Mouse (Mus musculus): ENCODE results near the gene H2-D1. TPM values are rescaled to one million over a fixed set of nuclear protein-coding genes. Genes with fewer than 3 reads are reported as not detected.
"Not testable (repeated sequence)": the region's sequence is repeated elsewhere in the genome, so short reads cannot be mapped to it uniquely, and the experiment has no call there.

H2-D1 gene
- polyA plus RNA-seq (2017; shearing (Covaris generic)): 1,000 to 10,000 TPM; 4,417 to 6,162 TPM

DNA sequence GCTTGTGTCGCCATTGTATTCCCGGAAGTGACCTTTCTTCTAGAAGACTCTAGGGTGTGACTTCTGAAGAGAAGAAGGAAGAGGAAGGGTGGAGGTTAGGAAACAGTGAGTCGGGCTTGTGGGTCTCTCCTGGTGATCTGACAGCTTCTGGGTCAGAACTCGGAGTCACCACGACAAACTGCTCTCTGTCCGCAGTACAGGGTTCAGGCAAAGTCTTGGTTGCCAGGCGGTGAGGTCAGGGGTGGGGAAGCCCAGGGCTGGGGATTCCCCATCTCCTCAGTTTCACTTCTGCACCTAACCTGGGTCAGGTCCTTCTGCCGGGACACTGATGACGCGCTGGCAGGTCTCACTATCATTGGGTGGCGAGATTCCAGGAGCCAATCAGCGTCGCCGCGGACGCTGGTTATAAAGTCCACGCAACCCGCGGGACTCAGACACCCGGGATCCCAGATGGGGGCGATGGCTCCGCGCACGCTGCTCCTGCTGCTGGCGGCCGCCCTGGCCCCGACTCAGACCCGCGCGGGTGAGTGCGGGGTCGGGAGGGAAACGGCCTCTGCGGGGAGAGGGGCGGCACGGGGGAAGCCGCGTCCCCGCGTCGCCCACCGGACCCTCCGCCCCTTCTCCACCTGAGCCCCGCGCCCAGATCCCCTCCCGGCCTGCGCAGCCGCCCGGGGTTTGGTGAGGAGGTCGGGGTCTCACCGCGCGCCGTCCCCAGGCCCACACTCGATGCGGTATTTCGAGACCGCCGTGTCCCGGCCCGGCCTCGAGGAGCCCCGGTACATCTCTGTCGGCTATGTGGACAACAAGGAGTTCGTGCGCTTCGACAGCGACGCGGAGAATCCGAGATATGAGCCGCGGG is at the start of gene H2-D1:
TSS of gene H2-D1 (plus strand) at position 67 of the 859 bp plus-strand sequence.
- peak; percentile 84 for ATAC-seq

DNA sequence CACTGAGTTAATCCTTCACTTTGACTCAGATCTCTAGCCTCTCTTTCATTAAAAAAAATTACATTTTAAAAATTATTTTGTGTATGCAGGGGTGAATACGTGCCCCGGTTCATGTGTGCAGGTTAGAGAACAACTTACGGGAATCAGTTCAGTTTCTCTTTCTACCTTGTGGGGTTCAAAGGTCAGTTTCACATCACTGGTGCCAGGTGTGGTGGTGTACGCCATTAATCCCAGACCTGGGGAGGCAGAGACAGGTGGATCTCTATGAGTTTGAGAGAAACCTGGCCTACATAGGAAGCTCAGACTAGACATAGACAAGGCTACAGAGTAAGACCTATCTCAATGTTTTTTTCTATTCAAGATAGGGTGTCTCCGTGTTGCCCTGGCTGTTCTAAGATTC is 49.5 kb upstream of the H2-D1 start:
- ATAC-seq: no peak

DNA sequence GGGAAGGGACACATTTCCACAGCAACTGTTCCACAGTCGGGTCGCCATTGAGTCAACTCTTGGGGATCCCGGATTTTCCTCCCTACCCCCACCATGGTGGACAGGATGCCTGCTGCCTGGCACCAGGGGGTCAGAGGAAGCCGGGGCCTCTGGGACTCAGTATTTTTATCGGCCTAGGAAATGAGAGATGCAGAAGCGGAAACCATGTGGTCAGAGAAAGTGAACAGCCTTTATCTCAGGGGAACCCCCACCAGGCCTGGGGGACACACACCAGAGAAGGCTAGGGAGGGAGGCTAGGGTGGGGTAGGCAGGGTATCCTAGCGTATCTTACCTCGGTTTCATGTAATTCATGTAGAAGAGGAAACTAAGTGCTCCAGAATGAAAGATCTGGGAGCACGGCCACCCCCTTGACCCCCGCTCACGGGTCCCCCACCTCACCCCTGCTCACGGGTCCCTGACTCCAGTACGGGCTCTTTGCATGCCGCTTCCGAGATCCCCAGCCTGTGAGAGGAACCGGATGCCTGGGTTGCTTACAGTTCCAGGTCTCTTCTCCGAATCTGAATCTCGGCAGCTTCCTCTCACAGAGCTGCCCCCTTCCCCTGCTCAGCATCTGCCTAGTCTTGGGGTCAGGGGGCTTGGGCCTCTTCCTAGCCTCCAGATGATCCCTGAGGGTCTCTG is 43.9 kb upstream of the H2-D1 start:
- ATAC-seq: peak; percentile 64

DNA sequence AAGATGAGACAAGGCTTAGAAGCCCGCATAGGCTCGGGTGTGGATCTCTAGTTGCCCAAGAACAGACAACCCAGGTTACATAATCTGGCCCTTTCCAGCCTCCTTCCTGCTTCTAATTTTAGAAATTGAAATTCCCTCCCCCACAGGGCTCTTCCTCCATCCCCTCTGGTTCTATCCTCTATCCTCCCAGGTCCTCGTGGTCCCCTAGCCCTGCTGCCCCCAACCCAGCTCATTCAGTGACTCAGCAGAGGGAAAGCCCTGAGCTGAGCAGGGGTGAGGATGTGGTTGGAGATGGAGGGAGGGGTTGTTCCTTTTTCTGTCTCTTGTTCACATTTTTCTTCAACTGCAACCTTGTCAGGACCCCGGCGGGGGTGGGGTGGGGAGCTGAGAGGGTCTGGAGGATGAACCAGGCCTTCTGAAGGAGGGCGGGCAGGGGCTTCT is 42.9 kb upstream of the H2-D1 start:
- peak; percentile 80 for ATAC-seq

DNA sequence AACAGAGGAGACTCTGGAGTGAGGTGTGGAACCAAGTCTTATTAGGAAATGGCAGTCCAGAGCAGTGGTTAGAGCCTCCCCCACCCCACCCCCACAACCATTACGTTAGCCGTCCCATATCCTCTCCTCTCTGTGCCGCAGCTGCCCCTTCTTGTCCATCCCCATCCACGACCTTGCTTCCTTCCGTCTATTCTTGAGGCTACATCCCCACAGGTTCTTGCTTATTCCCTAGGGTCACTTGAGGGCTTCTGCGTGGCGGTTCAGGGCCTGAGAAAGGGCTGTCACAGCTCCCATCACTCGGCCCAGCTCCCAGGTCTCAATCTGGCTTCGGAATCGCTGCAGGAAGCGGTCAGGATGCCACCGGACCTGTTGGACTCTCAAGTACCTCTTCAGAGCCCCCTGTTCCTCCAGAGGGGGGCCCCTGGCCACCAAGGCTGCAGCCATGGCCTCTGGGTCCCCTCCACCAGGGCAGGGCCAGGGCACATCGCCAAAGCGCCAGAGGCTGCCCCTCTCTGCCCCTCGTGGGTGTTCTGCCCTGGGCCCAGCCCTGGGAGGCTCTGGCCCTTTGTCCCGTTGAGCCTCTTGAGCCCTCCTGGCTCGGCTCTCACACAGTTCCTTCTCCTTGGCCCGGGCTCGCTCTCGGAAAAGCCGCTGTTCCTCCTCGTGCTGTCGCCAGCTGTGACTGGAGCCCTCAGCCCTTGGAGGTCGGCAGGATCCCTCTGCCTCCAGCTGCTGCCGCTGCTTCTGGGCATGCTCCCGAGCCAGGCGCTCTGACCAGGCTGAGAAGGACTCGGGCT is 42.2 kb upstream of the H2-D1 start, which contains the start of gene Gm16181:
TSS of gene Gm16181 (plus strand) at position 679 of the 797 bp plus-strand sequence.
- no peak for ATAC-seq

DNA sequence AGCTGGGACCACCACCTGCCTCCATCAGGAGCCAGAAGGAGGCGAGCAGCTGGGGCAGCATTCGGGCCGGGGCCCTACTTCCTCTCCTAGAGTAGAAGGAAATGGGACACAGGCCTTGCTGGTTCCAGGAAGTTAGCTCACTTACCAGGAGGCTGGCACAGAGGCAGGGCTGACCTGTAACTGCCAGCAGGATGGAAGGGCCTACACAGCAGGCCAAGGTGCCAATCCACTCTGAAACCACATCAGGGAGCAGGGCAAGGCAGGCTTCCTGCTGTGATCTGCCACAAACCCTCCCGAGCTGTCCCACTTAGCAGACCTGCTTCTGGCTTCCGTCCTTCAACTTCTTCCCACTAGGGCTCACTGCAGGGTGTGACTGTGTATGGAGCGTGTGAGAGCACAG is 40.2 kb upstream of the H2-D1 start:
- ATAC-seq: peak; percentile 9

DNA sequence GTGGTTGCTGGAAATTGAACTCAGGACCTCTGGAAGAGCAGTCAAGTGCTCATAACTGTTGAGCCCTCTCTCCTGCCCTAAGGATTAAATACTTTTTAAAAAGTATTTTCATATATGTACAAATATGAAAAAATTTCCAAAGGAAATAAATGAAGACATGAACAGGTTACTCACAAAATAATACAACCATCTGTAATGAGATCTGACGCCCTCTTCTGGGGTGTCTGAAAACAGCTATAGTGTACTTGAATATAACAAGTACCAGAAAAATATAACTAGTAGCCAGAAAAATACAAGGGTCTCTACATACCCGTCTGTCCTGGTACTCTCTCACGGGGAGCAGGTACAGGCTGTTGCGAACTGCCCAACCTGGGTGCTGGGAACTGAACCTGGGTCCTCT is 37.9 kb upstream of the H2-D1 start:
- ATAC-seq: no peak

DNA sequence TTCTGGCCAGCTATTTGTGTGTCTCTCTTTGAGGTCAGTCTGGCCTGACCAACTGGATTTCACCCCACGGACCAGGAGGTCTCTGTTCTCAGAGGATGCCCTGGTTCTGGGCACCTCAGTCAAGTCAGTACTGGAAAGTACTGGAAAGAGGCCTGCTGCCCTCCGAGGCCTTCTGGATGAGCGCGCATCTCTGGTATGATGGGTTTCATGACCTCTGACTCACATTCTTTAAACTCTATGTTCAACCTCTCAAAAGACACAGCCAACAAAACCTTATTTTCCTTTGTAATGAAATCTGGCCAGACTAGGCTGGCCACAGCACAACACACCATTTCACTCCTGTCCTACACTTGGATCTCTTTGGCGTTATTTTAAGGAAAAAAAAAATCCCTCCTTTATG is 37.1 kb upstream of the H2-D1 start:
- ATAC-seq: no peak

DNA sequence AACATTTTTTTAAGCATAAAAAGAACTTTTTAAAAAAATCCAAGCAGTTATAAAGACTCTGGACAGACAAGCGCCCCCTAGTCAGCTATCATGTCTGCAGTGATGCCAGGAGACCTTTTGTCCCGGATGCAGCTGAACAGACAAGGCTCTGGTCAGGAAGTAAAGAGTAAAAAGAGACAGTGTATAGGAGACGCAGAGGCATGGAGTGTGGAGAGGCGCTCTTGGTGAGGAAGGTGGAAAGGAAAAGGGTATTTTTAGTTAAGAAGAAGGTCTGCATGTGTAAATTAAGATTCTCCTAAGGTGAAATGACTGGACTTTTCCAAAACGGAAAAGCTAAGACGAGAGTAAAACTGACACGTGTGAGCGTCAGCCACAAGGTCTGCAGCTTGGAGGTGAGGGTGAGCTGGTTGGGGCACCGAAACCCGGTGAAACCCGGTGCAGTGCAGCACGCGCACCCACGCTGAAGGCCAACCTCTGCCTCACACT is 35.9 kb upstream of the H2-D1 start:
- ATAC-seq: peak; percentile 49

DNA sequence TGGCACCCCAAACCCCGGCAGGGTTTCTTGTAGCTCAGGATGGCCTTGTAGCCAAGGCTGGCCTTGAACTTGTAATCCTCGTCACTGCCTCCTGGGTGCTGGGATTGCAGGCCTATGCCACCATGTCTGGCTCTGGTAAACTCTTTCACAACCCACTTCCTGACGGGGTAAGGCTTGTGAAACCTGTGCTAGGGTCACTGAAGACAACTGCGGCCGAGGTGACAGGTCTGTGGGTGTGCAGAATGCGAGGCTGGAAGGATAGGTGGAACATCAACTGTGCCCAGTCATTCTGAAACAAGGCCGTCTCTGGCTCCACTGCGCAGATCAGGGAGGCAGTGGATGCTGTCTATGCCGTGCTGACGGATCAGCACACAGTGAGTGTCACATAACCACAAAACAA is 31.5 kb upstream of the H2-D1 start:
- peak; percentile 50 for ATAC-seq

DNA sequence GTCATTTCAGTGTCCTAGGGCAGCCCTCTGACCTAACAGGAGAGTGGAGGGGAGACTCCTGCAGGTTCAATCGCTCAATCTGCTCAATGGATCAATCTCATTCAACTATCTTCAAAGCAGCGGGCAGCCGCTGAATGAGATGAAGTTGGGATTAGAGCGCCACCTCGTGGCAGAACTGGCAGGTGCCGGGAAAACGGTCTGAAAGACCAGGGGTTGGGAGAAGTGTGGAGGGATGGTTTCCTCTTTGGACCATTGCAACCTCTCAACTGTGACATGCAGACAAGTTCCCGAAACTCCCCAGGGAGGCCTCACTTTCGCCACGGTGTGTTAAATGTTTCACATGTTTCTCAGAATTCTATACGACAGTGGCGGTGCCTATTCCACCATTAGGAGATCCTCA is 30.5 kb upstream of the H2-D1 start:
- ATAC-seq: no peak

DNA sequence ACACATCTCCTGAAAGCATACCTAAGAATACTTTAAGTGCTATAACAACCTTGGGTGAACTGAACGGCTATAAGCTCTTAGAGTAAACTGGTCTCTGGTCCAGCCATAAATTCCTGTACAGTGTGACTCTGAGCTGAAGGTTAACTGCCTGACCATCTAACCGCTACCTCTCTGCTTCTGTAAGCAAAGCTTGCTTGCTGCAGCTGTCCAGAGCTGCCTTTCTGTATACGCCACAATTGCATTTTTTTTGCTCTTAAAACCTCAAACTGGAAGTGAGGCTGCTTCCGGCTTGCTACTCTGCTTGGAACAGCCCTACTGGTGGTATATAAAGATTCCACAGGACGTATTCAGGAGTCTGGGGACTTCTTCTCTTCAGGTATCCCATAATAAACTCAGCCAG is 29.9 kb upstream of the H2-D1 start:
- ATAC-seq: peak; percentile 16

DNA sequence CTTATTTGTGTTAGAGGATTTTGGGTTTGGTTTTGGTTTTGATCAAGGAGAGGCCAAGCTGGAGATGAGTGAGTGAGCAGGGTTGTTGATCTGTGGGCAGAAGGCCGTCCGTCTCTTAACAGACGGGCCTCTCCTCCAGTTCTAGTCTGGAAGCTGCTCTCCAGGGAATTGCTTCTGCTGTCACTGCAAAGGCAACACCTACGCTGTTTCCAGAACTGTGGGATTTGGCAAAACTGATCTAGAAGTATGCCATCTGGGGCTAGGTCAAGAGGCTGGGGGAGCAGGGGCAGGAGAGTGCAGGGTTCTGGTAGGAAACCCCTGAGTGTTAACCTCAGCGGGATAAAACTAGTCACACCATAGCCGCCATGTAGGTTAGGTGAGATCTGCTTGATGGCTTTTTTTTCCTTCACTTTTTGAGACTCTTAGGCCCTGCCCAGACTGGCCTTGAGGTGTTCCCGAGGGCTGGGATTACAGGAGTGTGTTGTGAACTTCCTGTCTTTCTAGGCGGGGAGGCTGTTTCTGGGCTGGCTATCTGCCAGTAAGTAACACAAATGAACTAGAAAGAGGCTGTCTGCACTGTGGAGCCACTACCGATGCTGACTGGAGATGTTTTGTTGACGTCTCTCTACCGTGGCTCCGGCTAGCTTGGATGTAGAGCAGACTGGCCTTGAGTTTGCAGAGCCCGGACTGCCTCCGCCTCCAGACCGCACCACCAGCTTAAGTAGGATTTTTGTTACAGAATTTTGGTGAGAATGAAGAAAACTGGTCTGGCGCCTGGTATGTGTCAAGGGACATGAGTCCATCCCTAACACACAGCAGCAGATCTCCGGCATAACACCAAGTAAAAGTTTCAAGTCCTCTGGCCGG is 29.2 kb upstream of the H2-D1 start, which contains the start of gene Atp6v1g2:
TSS of gene Atp6v1g2 (plus strand) at position 547 of the 867 bp plus-strand sequence.
- no peak for ATAC-seq

DNA sequence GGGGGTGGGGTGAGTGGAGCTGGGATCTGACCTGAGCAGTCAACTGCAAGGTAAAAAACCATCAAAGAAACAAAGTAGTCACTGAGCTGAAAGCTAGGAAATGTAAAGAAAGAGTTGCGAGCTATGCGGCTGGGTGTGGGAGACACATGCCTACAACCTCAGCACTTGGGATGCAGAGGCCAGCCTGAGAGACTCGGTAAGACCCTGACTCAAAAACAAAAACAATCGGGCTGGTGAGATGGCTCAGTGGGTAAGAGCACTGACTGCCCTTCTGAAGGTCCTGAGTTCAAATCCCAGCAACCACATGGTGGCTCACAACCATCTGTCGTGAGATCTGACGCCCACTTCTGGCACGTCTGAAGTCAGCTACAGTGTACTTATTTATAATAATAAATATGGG is 28.4 kb upstream of the H2-D1 start:
- not testable (repeated sequence) for ATAC-seq

DNA sequence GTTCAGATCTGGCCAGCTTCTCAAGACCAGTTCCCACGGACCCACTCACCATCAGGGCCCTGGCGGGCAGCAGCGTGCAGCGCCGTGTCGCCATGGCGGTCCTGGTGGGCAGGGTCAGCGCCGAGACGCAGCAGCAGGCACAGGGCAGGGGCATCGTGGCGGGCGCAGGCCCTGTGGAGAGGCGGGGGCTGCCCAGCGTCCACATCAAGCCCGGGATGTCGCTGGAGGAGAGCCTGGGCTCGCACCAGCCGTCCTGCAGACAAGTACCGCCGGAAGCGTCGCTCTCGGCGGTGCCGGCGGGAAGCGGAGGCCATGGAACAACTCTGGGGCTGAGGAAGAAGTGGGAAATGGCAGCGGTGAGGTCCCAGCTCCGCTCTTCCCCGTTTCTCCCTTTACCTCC is 27.6 kb upstream of the H2-D1 start:
- no peak for ATAC-seq

DNA sequence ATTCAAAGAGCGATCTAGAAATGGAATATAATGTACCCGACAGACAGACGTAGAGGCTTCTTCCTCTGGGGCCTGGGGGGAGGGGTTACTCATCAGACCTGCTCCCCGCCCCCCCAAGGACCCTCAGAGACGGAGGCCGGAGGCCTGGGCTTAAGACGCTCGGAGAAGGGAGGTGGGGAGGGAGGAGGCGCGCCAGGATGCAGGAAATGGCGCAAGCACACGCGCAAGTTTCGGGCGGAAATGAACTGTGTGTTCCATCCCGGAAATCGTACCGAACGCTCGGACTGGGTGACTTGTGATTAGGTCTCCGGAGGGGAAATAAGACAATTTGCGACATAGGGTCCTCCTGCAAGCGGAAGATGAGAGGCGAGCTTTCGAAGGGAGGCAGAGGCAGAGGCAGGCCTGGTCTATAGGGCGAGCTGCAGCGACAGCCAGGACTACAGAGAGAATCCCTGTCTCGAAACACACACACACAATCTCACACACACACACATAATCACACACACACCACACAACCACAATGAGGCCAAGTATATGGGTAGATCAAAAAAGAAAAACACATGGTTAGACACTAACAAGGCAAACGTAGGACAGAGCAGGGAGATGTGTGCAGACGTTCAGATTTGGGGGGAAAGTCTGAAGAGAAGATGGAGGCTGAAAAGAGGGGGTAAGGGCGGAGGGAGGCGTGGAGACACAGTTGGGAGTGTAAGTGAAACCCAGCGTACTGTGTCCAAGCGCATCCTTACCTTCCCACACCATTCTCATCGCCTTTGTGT is 26.7 kb upstream of the H2-D1 start, which contains the start of gene Nfkbil1:
TSS of gene Nfkbil1 (minus strand) at position 179 of the 776 bp plus-strand sequence.
- peak; percentile 60 for ATAC-seq

DNA sequence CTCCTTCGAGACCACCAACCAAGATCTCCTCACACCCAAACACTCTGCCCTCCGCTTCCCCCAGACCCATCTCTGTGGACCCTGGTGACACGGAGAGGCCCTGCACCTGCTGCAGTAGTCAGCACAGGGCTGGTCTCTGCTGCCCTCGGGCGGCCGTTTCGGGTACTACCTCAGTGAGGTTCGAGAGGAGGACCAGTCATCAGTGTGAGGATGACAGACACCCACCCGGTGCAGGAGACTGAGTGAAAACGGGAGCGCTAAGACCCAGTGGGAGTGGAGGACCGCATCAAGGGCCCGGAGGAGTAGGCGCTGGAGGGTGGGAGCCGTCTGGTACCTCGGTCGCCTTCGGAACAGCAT is 26.2 kb upstream of the H2-D1 start:
- ATAC-seq: peak; percentile 64

DNA sequence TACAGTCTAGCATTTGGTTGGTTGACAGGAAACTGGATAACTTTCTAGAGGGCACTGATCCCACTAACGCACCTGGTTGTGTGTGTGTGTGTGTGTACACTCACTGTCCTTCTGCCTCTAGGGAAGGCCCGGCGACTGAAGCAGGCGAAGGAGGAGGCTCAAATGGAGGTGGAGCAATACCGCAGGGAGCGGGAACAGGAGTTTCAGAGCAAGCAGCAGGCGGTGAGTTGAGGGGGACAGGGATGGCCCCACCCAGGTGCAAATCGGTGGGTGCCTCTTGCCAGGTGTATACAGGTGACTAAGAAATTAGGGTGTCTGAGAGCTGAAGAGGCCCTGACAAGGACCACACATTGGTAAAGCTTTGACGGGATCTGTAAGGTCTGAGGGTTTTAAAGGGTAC is 25.5 kb upstream of the H2-D1 start:
- ATAC-seq: no peak

DNA sequence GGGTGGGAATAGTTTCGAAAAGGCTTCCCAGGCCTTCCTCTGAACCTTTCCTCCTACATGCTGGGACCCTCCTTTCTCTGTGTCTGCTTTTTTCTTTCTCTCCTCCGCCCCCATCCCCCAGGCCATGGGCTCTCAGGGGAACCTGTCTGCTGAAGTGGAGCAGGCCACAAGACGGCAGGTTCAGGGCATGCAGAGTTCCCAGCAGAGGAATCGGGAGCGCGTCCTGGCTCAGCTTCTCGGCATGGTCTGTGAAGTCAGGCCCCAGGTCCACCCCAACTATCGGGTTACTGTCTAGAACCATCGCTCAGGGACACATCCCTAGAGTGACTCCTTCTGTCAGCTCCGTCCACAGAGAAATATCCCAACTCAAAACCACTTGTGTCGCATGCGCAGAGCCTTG is 25.0 kb upstream of the H2-D1 start:
- ATAC-seq: no peak

DNA sequence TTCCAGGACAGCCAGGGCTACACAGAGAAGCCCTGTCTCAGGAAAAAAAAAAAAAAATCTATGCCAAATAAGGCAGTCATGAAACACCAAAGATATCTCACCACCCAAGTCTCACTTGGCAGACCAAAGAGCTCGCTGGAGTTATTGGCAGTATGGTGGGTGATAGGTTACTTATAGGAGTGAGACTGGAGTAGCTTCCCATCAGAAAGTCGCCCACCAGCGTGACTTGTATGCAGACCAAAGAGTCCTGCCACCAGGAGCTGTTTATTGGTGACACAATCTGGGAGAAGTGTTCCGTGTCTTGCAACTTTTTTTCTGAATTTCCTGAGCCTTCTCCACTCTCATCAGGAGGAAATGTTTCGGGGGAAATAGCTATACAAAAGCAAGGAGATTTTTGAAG is 22.8 kb upstream of the H2-D1 start:
- no peak for ATAC-seq

All from CD4-positive, CD25-positive, alpha-beta regulatory T cell, adult 4 months (primary cell).